Mouse (Mus musculus) urinary bladder, postnatal 10 days (tissue): ENCODE data around the gene Dut.

Source experiments
- DNase-seq: peaks from one replicate; pipeline ENCODE4 v3.0.0; 2022; ENCODE audit warnings: low spot score

The Dut gene

GRCm38 (mm10) chr2:125303764-125304384, 56.9 kb downstream of the Dut start:
- DNase-seq, result no peak

GRCm38 (mm10) chr2:125304746-125305145, 57.8 kb downstream of the Dut start:
- no peak for DNase-seq

GRCm38 (mm10) chr2:125305671-125306070, 58.7 kb downstream of the Dut start:
- DNase-seq, result no peak
